Mouse (Mus musculus): ENCODE measurements at regions not wholly inside any gene's neighbourhood (a gene's known extent, or its start where the extent isn't known, plus 50 kb on each side); places are given as distances from the start of the nearest gene placed in this dataset.

DNA sequence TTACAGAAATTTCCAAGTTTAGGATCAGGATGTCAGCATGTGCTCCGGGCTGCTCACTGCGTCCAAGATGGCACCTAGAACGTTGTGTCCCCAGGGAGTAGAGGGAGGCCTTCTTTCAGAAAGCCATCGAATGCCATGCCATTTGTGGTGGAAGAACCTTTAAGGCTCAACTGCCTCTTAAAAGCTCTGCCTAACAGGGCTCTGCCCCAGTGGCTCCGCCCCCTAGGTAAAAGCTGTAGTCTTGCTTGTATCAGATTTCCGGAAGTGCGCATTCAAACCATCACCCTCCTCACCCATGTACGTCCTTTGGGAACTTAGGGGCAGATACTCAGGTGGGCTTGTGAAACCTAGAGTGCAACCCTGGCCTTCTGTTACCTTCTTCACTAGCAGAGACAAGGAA, 54.0 kb upstream of the Psmd7 start:
- DNase-seq = no peak

DNA sequence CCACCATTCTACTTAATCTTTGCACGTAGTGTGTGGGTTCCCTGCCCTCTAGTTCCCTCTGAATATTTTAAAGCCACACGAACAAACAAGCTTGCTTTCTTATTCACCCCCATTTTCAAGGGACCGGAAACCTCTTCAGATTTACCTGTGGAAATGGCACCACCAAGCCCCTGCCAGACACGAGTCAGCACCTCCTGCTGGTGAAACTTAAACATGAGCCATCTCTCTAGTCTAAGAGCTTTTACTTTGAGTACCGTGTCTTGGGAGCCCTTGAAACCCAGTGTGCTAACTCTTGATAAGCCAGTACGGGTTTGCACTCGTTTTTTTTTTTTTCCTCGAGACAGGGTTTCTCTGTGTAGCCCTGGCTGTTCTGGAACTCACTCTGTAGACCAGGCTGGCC, 59.7 kb upstream of the Psmd7 start:
- no peak for DNase-seq

DNA sequence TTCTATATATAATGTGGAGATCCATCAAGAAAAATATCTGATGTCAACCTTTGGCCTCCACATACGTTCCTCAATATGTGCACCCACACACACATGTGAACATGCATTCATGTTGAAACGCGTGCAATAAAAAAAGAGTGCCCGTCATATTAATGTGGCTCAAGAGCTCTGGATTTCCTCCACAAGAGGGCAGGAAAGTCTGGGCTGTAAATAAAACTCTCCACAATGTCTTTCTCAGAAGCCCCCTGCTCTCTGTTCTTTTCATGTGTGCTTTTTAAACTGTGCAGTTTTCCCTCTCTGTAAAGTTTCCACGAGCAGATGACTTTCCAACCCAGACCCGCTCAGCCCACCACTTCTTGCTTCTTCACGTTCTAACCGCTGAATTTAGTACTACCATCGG, 62.0 kb upstream of the Psmd7 start:
- DNase-seq = no peak

DNA sequence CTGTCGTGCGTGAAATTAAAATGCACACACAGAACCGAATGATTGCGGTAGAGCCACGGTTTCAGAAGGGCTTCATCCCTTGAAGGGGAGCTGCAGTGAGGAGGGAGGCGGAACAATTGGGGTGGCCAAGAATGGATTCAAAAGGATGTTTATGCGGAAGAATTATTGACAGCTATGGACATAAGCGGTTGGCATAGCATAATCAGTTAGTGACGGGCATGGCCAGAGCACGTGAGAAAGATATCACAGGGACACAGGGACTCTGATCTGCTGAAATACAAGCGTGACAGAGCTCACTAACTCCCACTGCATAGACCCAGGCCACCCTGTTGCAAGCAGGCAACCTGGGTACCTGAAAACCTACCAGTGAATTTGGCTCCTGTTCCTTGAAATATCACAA, 63.2 kb upstream of the Psmd7 start:
- DNase-seq = no peak

DNA sequence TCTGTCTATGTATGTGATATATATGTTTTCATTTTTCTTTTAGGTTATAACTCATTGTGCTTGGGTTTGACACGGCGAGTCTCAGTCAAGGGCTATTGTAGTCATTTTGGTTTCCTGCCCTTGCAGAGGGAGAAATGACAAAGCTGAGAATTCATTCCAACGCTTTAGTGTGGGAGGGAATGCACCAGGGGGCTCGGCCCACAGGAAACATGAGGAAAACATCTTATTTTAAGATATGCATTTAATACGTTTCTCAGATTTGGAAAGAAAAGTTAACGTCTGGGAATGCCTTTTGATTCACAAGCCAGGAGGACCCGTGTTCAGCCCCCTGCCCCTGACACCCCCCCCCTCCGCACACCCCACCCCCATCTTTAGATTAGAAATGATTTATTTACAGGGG, 64.0 kb upstream of the Psmd7 start:
- DNase-seq = no peak

DNA sequence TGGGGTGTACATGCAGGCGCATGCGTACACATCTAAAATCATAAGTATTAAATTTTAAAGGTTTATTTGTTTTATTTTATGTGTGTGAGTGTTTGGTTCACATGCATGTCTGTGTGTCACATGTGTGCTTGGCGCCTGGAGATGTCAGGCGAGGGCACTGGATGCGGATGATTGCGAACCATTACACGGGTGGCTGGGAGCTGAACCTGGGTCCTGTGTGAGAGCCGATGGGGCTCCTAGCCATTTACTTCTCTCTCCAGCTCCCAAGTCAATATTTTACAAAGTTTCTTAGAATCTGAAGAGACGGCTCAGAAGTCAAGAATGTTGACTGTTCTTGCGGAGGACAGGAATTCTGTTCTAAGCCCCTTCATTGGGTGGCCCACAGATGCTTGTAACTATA, 65.4 kb upstream of the Psmd7 start:
- DNase-seq = no peak

DNA sequence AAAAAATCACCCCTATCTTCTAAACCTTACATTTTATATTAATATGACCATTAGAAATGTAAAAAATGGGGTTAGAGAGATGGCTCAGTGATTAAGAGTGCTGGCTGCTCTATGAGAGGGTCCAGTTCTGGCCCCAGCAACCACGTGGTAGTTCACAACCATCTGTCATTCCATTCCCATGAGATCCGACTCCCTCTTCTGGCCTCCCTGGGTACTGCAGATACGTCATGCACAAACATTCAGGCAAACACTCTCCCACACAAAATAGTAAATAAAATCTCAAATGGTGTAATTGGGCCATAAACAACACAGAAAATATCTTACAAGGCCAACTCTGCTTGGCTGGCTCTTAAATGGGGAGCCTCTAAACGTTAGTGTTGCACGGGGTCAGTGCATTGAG, 68.4 kb upstream of the Psmd7 start:
- DNase-seq = no peak

DNA sequence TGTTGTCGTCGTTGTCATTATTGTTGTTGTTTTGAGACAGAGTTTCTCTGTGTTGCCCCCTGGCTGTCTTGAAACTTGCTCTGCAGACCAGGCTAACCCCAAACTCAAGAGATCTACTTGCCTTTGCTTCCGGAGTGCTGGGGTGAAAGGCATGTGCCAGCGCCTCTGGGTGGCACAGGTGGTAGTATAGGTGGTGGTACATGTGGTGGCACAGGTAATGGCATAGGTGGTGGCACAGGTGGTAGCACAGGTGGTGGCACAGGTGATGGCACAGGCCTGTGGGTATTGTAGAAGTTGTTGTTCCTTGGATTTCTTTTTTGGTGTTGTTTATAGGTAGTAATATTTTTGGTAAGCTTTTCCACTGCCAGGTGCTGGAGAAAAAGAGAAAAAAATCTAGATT, 69.5 kb upstream of the Psmd7 start:
- no peak for DNase-seq

DNA sequence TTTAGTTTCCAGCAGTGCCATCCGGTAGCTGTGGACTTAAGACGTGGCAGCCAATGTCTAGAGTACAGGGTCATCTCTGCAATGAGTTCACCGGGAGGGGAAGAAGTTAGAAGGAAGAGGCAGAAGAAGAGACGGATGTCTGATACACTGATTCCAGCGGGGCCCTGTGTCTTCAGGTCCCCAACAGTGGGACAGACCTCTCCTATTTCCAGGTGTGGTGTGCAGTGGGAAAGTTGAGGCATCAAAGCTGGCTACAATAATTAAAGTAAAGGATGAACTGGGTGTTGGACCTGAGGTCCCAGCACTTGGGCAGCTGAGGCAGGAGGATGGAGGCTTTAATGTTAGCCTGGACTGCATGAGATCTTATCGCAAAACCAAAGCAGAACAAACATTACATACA, 70.1 kb upstream of the Psmd7 start:
- DNase-seq = no peak

DNA sequence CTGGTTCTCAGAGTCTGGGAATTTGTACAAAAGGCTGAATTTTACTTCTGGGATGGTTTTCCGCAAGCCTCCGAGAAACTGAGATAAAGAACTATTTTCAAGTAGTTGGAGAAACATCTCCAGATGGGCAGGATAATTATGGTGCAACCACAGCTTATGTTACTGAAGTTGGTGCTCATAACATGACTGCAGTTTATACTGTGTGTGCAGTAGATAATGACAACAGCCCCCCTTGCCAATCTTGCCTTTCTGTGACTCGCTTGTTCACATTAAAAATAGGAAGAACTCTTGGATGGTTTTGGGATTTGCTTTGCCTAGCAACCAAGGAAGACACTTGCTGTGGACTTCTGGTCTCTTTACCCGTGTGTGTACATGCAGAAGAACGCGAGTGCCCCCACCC, 72.4 kb upstream of the Psmd7 start:
- DNase-seq = no peak

DNA sequence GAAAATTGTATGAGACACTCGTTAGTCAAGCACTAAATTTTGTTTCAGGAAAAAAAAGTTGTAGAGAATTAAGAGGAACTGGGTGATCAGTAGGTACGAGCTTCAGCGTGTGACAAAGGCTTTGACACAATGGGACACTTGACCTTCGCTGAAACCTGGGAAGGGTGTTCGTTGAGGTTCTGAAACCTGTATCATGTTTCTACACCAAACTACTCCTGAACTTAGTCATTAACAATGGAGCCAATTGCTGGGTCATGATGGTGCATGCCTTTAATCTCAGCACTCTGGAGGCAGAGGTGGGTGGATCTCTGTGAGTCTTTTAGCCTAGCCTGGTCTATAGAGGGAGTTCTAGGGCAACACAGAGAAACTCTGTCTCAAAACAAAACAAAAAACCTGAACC, 81.3 kb upstream of the Psmd7 start:
- DNase-seq = no peak

DNA sequence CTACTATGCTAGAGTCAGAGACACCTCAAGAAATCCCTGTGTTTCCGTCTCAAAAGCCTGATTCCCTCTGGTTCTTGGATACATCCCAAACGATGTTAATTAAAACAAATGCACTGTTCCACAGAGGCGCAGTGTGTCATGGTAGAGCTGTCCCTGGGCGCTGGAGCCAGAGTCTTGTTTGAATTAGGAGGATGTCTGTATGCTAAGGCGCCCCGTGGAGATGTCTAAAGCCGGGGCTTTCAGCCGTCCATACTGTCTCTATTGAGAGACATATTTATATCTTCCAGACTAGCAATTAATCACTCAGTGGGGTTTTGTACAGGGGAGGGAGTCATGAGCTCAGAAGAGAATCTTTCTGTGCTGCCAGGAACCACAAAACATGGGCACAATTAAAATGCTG, 83.2 kb upstream of the Psmd7 start:
- no peak for DNase-seq

DNA sequence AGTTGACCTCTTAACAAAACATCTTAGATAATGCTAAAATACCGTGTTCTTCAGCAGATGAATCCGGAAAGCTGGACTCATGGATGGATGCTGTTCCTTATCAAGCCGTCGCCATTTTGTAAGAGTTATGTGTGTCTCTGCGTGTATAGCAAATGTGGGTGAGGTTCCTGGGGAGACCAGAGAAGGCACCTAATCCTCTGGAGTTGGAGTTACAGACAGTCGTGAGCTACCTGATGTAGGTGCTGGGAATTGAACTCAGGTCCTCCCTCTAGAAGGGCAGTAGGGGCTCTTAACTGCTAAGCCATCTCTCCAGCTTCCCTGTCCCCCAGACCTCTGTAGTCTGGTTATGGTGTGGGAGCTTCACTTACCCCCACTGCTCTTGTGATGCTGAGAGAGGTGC, 84.4 kb upstream of the Psmd7 start:
- DNase-seq = no peak

DNA sequence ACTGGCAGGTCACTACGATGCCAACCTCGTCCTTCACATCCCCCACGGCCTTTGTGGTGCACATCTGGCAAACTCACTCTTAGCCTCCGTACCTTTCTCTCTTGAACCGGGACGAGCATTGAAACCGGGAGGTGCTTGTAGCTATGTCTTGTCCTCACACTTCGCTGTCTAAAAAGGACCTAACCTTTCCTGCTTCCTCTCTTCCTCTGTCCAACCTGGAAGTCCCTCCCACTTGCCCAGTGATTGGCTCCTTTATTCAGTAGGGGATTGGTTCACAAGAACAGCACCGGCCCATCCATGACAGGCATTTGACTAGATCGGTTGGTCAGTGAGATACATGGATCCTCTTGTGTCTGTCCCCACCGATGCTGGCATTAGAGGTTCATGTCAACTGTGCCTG, 93.8 kb upstream of the Psmd7 start:
- DNase-seq = no peak

DNA sequence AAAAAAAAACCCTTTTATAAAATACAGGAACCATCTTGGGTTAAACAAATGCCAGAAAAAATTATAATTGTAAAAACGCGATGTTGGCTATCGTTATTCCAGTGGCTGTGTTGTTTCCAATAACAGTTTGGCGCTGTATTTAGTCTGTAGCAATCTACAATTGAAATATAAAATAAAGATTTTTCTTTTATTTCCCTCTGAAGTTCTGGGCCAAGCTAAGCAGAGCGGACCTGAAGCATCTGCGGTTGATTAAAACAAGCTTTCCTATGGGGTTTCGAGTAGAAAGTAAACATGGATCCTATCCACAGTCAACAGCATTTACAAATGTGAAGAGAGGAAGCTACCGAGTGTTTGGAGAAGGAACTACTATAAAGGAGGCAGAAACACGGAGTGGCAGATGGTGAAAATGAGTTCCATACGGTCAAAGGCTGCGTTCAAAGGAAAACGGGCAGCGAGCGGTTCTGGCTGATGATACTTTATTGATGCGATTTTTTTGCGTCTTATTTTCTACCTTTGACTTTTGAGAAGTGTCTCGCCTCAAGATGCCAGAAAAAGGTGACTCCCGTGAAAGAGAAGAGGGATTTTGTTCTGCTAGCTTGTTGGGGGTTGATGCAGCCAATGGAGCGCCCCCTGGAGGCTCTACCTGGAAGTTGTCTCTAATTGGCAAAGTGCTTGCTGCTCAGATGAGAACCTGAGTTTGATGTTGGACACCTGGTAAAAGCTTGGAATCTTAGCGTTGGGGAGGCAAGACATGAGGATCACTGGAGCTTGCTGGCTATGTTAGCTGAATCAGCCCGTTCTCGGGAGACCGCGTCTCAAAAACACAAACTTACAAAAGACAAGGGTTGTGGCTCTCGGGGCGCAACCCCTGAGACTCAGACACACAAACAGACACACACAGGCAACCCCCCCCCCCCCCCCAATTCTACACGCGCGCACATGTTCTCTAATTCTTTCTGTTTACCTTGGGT, 96.7 kb upstream of the Psmd7 start:
- DNase-seq = no peak

DNA sequence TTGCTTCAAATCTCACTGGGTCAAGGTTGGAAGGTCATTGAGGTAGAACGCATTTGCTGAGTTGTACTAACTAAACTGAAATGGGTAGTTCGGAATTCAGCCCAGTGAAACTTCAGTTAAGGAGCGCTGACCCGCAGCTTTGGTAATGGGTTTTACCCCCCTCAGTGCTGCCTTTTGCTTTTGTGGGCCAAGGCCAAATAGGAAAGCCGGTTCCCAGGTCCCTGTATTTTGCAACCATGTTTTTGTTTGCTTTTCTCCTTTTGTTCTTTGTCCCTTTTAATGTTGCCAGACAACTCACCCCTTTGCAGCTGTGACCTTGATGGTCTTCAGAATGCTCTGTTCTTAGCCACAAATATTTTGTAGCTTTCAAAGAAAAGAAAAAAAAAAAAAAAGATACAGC, 98.7 kb upstream of the Psmd7 start:
- DNase-seq = peak; percentile 8

DNA sequence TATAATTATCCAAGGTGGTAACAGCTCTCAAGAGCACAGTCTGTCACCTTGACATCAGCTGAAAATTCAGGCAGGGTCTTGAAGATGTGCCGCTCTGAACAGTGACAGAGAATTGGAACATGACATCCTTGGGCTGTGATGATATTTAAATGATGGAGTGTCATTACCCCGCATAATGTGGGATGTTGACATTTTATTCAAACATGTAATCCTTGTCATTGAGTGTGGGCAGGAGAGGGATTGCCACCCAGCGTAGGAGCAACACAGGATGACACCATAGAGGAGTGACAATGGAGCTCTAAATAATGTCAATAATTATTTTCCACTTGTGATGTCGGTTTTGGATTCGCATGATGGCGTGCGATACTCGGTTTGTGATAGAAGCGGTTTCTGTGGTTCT, 99.3 kb upstream of the Psmd7 start:
- DNase-seq = no peak

DNA sequence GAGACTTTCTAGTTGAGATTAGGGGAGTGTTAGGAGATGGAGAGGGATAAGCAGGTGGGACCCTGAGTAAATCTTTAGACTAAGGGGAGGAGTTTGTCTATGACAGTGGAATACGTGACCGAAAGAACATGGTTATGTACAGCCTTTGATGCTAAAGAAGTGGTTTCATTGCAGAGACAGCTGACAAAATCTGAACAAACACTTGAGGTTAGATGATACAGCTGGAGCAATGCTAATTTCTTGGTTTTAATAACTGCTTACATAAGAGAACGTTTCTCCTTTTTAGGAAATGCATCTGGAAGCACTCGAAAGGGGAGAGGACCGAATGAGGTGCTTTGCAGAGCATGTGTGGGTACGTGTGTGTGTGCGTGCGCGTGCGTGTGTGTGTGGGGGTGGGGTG, 100.8 kb upstream of the Psmd7 start:
- DNase-seq = no peak

DNA sequence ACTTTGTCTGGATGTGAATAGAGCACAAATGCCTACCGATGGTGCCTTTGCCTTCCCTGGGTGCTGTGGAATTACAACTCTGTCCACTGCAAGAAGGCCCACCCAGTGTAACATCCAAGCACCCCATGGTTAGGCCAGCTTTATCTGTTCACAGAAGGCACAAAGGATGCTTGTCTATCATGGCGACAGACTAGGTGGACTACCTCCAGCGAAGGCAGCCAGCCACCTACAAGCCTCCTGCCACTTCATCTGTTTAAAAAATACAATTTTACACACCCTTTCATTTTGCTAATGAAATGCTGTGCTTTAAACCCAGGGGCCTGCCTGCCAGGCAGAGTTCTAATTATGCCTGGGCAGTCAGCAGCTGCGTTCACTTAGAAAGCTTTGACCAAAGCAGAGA, 103.0 kb upstream of the Psmd7 start:
- DNase-seq = no peak

DNA sequence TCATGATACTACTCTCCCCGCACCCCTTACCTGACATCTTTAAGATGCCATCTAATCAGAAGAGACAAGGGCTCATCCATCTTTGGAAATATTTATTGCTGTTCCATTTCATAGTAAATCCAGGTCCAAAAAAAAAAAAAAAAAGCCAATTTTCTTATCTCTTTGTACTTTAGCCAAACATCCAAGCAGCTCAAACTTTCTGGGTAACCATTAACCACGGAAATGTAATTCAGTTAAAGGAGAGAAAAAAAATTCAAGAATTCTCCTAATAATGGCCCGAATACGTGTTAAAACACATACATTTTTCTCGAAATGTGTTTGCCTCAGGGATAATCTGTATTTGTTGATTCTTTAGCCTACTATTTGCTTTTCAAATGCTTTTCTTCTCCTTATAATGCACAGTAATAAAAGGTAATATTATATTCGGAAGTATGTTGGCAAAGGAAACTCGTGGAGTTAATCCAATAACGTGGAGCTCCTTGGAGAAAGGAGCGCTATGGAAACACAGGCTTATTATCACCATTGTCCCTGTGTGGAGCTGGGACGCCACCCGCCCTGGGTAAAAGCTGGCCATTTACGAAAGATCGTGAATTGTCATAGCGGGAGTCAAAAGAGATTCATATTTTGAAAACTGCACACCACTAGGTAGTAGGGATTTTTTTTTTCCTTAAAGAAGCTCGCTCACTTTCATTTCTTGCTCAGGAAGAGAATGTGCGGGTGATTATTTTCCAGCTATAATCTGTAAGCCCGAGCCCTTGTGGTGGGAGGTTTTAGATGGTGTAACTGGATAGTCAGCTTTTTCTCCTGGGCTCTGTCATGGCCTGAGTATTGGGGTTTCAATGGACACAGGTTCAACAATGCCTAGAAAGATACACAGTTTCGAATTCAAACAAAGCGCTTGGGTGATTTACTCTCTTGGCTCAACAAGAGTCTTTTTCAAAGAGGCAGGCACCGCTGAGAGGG, 108.4 kb upstream of the Psmd7 start:
- no peak for DNase-seq

DNA sequence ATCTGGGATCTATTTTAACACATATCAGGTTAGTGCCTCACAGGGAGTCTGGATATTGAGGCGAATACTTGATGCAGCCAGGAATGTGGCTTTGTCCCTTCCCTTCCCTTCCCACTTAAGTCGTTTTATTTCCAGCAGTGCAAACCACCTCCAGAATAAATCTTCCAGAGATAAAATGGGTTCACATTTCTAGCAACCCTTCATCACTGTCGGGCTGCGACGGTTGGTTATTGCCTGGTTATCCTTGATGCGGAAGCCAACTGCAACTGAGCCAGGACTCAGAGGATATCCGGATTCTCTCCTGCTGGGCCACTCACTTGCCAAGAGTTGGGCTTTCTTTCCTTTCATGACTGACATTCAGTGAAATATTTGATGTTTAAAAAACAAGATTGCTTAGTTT, 111.0 kb upstream of the Psmd7 start:
- DNase-seq = peak; percentile 8

DNA sequence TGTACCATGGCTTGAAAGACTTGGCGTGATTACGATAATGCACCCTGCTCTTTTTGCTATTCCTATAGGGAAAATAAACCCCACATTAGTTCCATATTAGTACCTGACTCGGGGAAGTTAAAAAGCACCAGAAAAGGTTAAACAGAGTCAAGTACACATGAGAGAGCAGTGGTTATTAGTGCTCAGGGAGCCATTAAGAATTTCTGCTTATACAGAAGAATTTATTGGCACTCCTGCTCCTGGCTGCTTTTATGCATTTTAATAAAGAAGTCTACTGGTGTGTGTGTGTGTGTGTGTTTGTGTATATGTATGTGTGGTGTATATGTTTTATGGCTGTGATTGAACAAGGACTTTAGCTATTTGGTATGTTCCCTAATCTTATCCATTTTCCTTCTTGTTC, 111.5 kb upstream of the Psmd7 start:
- no peak for DNase-seq

DNA sequence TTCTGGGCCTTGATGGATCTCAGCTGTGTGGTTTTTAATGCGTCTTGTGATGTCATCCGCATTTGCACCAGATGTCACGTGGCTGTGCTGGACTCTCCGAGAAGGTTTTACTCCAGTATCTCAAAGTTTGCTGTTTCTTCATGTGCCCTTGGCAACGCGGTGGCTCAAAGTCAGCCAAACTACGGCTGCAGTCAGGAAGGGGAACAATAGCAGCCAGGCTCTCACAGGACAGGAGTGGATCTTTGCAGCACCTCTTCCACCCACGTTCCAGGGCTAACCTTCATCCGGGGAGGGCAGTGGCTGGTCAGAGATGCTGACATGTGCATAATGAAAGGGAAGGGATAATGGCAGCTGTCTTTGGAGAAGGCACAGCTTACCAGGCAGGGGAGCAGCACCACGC, 127.6 kb upstream of the Psmd7 start:
- no peak for DNase-seq

DNA sequence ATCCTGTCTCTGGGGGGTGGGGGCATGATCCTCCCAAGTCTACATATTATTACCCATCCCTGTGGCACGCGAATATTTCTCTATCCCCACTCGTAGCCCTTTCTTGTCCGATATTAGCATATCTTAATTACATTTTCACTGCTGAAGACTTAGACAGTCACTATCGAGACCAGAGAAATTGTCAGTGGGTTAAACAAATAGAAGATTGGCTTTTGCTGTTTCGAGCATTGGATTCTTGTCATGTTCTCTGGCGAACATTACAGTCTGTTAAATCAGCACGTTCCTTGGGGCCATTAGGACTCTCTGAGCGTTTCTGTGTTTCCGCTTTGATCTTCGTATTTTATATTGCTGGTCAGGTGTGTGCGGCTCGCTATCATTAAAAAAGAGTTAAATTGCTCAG, 129.6 kb upstream of the Psmd7 start:
- no peak for DNase-seq

Measured in kidney, postnatal 14 days (tissue).